Mouse (Mus musculus): ENCODE results near the gene Maats1. TPM values are rescaled to one million over a fixed set of nuclear protein-coding genes. Genes with fewer than 3 reads are reported as not detected.

The Maats1 gene
- total and polyA plus RNA-seq, 3 experiments, result 0.03 TPM; not detected in 2

DNA sequence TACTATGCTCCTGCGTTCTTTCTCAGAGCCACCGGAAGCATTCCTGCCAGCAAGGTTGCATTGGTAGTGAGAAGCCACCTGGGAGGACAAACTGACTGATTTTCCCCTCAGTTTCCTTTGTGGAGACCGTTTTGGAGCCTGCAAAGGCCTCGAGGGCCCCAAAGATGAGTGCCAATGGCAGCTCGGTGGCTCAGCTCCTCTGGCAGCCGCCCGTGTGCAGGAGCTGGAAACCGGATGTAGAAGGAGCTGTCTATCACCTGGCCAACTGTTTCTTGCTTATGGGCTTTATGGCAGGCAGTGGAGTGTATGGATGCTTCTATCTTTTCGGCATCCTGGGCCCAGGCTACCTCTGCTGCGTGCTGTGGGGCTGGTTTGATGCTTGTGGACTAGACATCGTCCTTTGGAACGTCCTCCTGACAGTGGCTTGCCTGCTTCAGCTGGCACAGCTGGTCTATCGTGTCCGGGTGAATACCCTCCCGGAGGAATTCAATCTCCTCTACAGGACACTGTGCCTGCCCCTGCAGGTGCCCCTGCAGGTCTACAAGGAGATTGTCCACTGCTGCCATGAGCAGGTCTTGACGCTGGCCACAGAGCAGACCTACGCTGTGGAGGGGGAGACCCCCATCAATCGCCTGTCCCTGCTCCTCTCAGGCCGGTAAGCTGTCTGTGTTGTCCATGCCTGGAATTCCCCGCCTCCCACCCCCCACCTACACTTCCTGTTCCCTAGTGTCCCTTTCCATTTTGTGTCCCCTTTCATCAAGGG lies 20.7 kb upstream of the Maats1 start:
- no peak for TF ChIP-seq ETS1 (IDR thresholded peaks at IDR 0.05; ENCODE audit: low read depth, low read length)
- TF ChIP-seq POLR2AphosphoS2 (IDR thresholded peaks at IDR 0.05; ENCODE audit: low read length), result no peak
- TF ChIP-seq UBTF (IDR thresholded peaks at IDR 0.05; ENCODE audit: borderline replicate concordance, insufficient read depth, low read depth, low read length), result no peak
- no peak for TF ChIP-seq ZNF384 (IDR thresholded peaks at IDR 0.05; ENCODE audit: low read depth, low read length)
- TF ChIP-seq ZMIZ1 (IDR thresholded peaks at IDR 0.05; ENCODE audit: low read depth, low read length), result no peak
- TF ChIP-seq MAFK (IDR thresholded peaks at IDR 0.05; ENCODE audit: borderline replicate concordance, low read depth, low read length), result no peak
- TF ChIP-seq MAX (IDR thresholded peaks at IDR 0.05; ENCODE audit: low read length), result no peak
- no peak for TF ChIP-seq HCFC1 (IDR thresholded peaks at IDR 0.05; ENCODE audit: low read depth, low read length)
- TF ChIP-seq SIN3A (IDR thresholded peaks at IDR 0.05; ENCODE audit: low read length), result no peak
- no peak for TF ChIP-seq MAZ (IDR thresholded peaks at IDR 0.05; ENCODE audit: low read depth, low read length)
- TF ChIP-seq GABPA (IDR thresholded peaks at IDR 0.05; ENCODE audit: low read depth, low read length), result no peak
- no peak for TF ChIP-seq JUND (IDR thresholded peaks at IDR 0.05; ENCODE audit: low read depth, low read length)
- TF ChIP-seq TBP (IDR thresholded peaks at IDR 0.05; ENCODE audit: low read depth, low read length), result no peak
- no peak for TF ChIP-seq NELFE (IDR thresholded peaks at IDR 0.05; ENCODE audit: low read depth, low read length)
- TF ChIP-seq ELF1 (IDR thresholded peaks at IDR 0.05; ENCODE audit: low read depth, low read length), result no peak
- no peak for TF ChIP-seq KAT2A (conservative IDR thresholded peaks at IDR 0.05; ENCODE audit: low read depth, low read length)
- no peak for TF ChIP-seq MYC (IDR thresholded peaks at IDR 0.05; ENCODE audit: low read depth, low read length)
- TF ChIP-seq TAL1 (IDR thresholded peaks at IDR 0.05; ENCODE audit: low read length), result no peak
- Histone ChIP-seq H3K4me1 (ENCODE audit: control insufficient read depth in 1 of 2, insufficient read depth in 2 of 2, low read length in 2 of 2) (peaks cover 33 to 41% of the 10 kb centered on the region in 2 experiments), H3K27ac (ENCODE audit: control insufficient read depth, low read depth, low read length) (no peak overlapping the region), H3K9me3 (replicated peaks; ENCODE audit: insufficient read depth, low read length) (no peaks in the 10 kb centered on the region), H3K4me3 (ENCODE audit: control insufficient read depth in 1 of 2, insufficient read depth in 1 of 2, low read depth in 2 of 2, low read length in 2 of 2) (no peak overlapping the region), H3K27me3 (ENCODE audit: control insufficient read depth in 1 of 2, insufficient read depth in 2 of 2, low read length in 2 of 2) (no peaks in the 10 kb centered on the region), H3K79me2 (ENCODE audit: control insufficient read depth, insufficient read depth, low read length, poor library complexity) (no peaks in the 10 kb centered on the region), H3K9ac (ENCODE audit: control insufficient read depth, low read depth, low read length, poor library complexity, severe bottlenecking) (no peak overlapping the region; the same call in 1 of the 2 replicates), H3K36me3 (ENCODE audit: control insufficient read depth in 1 of 2, insufficient read depth in 2 of 2, low read length in 2 of 2) (peaks cover 0 to 34% of the 10 kb centered on the region in 2 experiments; a peak in 2 of 4 replicates)
- no peak for DNase-seq (ENCODE audit: low read depth, low spot score)

DNA sequence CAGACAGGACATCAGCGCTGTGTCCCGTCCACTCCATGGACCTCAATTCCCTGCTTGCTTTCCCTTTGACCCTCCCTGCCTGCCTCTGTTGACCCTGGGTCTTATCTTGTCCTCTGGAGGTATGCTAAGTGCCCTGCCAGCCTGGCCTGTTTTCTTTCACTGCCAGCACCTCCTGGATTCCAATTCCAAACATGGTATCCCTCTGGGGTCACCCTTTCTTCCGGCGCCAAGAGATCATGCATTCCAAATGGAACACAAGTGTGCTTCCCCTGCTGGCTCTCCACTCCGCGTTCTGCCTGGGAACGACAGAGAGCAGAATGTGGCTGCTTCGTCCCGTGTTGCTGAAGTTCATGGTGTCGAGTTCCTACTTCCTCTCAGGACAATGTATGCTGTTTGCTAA lies 20.0 kb upstream of the Maats1 start, which contains the start of gene Popdc2:
TSS of gene Popdc2 (plus strand) at position 277 of the 400 bp plus-strand sequence.
- H3K9me3 ChIP-seq (replicated peaks; ENCODE audit: insufficient read depth, low read length), result no peaks in the 10 kb centered on the region
- no peaks in the 10 kb centered on the region for H3K27me3 ChIP-seq (ENCODE audit: control insufficient read depth in 1 of 2, insufficient read depth in 2 of 2, low read length in 2 of 2)
- no peaks in the 10 kb centered on the region for H3K79me2 ChIP-seq (ENCODE audit: control insufficient read depth, insufficient read depth, low read length, poor library complexity)
- H3K4me1 ChIP-seq (ENCODE audit: control insufficient read depth in 1 of 2, insufficient read depth in 2 of 2, low read length in 2 of 2), result peaks cover 33 to 41% of the 10 kb centered on the region in 2 experiments
- no peak for TF ChIP-seq HCFC1 (IDR thresholded peaks at IDR 0.05; ENCODE audit: low read depth, low read length)
- no peak for TF ChIP-seq TBP (IDR thresholded peaks at IDR 0.05; ENCODE audit: low read depth, low read length)
- TF ChIP-seq TAL1 (IDR thresholded peaks at IDR 0.05; ENCODE audit: low read length), result no peak
- no peak for TF ChIP-seq E2F4 (IDR thresholded peaks at IDR 0.05; ENCODE audit: borderline replicate concordance, low read depth, low read length)
- TF ChIP-seq KAT2A (conservative IDR thresholded peaks at IDR 0.05; ENCODE audit: low read depth, low read length), result no peak
- no peak for TF ChIP-seq RAD21 (IDR thresholded peaks at IDR 0.05; ENCODE audit: low read depth, low read length)
- TF ChIP-seq GATA1 (IDR thresholded peaks at IDR 0.05; ENCODE audit: low read depth, low read length), result no peak
- no peak for TF ChIP-seq ELF1 (IDR thresholded peaks at IDR 0.05; ENCODE audit: low read depth, low read length)
- TF ChIP-seq BHLHE40 (IDR thresholded peaks at IDR 0.05; ENCODE audit: borderline replicate concordance, low read depth, low read length), result no peak
- TF ChIP-seq JUND (IDR thresholded peaks at IDR 0.05; ENCODE audit: low read depth, low read length), result no peak
- no peak for TF ChIP-seq USF2 (IDR thresholded peaks at IDR 0.05; ENCODE audit: borderline replicate concordance in 1 of 2, insufficient read depth in 1 of 2, low read depth in 1 of 2, low read length in 2 of 2)
- no peak within 1 kb of the TSS for H3K4me3 ChIP-seq (ENCODE audit: control insufficient read depth in 1 of 2, insufficient read depth in 1 of 2, low read depth in 2 of 2, low read length in 2 of 2)
- peaks cover 0 to 34% of the 10 kb centered on the region in 2 experiments; a peak in 2 of 4 replicates for H3K36me3 ChIP-seq (ENCODE audit: control insufficient read depth in 1 of 2, insufficient read depth in 2 of 2, low read length in 2 of 2)
- no peak within 1 kb of the TSS for H3K27ac ChIP-seq (ENCODE audit: control insufficient read depth, low read depth, low read length)
- DNase-seq (ENCODE audit: low read depth, low spot score), result no peak
- no peak within 1 kb of the TSS; the same call in 1 of the 2 replicates for H3K9ac ChIP-seq (ENCODE audit: control insufficient read depth, low read depth, low read length, poor library complexity, severe bottlenecking)

Data from MEL (cell line).